Mouse (Mus musculus): ENCODE results near the gene Rps27.

DNA sequence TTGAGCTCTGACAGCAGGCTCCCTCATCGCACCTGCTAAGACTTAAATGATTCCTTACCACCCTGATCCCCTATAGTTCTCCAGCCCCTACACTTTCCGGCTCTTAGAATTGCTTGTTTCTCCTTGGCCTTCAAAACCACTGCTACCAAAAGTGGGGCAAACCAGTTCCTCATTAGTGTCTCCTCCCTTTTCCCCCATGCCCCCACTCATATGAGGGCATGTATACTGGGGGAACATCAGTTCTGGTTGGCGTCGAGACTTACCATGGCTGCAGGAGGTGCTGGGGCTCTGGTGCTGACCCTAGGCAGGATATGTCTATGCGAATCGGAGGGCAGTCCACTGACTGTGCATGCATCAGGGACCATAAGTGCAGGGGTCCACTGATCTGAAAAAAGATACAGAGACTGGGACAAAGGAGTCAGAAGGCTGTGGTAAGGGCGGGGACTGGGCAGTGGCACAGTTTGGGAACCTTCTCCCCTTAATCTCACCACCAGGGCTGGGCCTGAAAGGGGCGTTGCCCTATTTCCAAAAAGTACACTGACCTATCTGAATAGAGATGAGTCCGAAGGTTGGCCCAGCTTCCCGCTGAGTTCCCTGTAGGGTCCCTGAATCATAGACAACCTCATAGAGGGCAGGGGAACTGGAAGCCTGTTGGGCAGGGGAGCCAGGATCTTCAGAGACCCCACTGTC is 28.4 kb upstream of the Rps27 start:
- no peak for TF ChIP-seq MYC (IDR thresholded peaks at IDR 0.05; ENCODE audit: low read depth, low read length)
- TF ChIP-seq CTCF (conservative IDR thresholded peaks at IDR 0.05 in 1 of 2, IDR thresholded peaks at IDR 0.05 in 1 of 2; ENCODE audit: low read depth in 2 of 2, low read length in 2 of 2), result no peak
- TF ChIP-seq POLR2A (IDR thresholded peaks at IDR 0.05; ENCODE audit: low read depth, low read length), result no peak
